Mouse (Mus musculus) adrenal gland, adult 10 weeks (tissue): ENCODE data around the gene Olfr102. TPM values are rescaled to one million over a fixed set of nuclear protein-coding genes. Genes with fewer than 3 reads are reported as not detected.

Experiments used
- polyA plus RNA-seq: library from polyadenylated mRNA; stranded (reverse); fragments of 350-450 nt; fragmentation: Illumina TruSeq; extraction: RNeasy Lipid Tissue Mini Kit (QIAGEN cat#74804); gene quantifications from one replicate; pipeline ENCODE4 v1.2.3, GENCODE M21; 2014; ENCODE audit warnings: low read depth, low replicate concordance

Gene Olfr102
- polyA plus RNA-seq = not detected

GRCm38 (mm10) chr17:37316954-37317353 is at the start of gene Olfr102:
Gene Olfr102, minus strand, starts transcription at chr17:37317054.

GRCm38 (mm10) chr17:37359282-37359681 is 42.4 kb upstream of the Olfr102 start, which contains the start of gene Olfr104-ps:
Gene Olfr104-ps, plus strand, starts transcription at chr17:37359582.

GRCm38 (mm10) chr17:37339598-37339997 is 22.7 kb upstream of the Olfr102 start, which contains the start of gene Olfr103:
Gene Olfr103, minus strand, starts transcription at chr17:37339698.

GRCm38 (mm10) chr17:37304213-37304612 is 12.6 kb downstream of the Olfr102 start, which contains the start of gene Olfr101:
Gene Olfr101, minus strand, starts transcription at chr17:37304313.

GRCm38 (mm10) chr17:37283360-37283759 is 33.5 kb downstream of the Olfr102 start, which contains the start of gene Olfr99:
Gene Olfr99, minus strand, starts transcription at chr17:37283460.

GRCm38 (mm10) chr17:37270058-37270701 is 46.7 kb downstream of the Olfr102 start, which contains the start of gene H2-M3:
Gene H2-M3, plus strand, starts transcription at chr17:37270220.

GRCm38 (mm10) chr17:37263626-37264025 is 53.2 kb downstream of the Olfr102 start, which contains the start of gene Olfr98:
Gene Olfr98, minus strand, starts transcription at chr17:37263749.

Other genes with a start within 250 kb of the Olfr102 start
- gene Olfr90, start 228.6 kb downstream of the Olfr102 start, polyA plus RNA-seq = not detected
- not detected for gene Olfr91, start 218.8 kb downstream of the Olfr102 start, polyA plus RNA-seq
- not detected for gene Olfr92, start 197.0 kb downstream of the Olfr102 start, polyA plus RNA-seq
- not detected for gene Olfr93, start 155.6 kb downstream of the Olfr102 start, polyA plus RNA-seq
- gene Ubd, start 123.2 kb downstream of the Olfr102 start, polyA plus RNA-seq = not detected
- not detected for gene Olfr94, start 116.1 kb downstream of the Olfr102 start, polyA plus RNA-seq
- not detected for gene Olfr95, start 103.9 kb downstream of the Olfr102 start, polyA plus RNA-seq
- not detected for gene Olfr96, start 96.9 kb downstream of the Olfr102 start, polyA plus RNA-seq
- not detected for gene Olfr97, start 79.7 kb downstream of the Olfr102 start, polyA plus RNA-seq
- gene Olfr98, start 53.3 kb downstream of the Olfr102 start, polyA plus RNA-seq = not detected
- gene H2-M3, start 46.8 kb downstream of the Olfr102 start, polyA plus RNA-seq = 0.58 TPM
- gene Olfr99, start 33.6 kb downstream of the Olfr102 start, polyA plus RNA-seq = not detected
- not detected for gene Olfr101, start 12.7 kb downstream of the Olfr102 start, polyA plus RNA-seq
- gene Olfr103, start 22.6 kb upstream of the Olfr102 start, polyA plus RNA-seq = not detected
- gene Olfr104-ps, start 42.5 kb upstream of the Olfr102 start, polyA plus RNA-seq = not detected
- not detected for gene Olfr105-ps, start 62.0 kb upstream of the Olfr102 start, polyA plus RNA-seq
- gene Olfr106-ps, start 73.3 kb upstream of the Olfr102 start, polyA plus RNA-seq = not detected
- gene Olfr107, start 82.2 kb upstream of the Olfr102 start, polyA plus RNA-seq = not detected
- gene Olfr108, start 128.4 kb upstream of the Olfr102 start, polyA plus RNA-seq = not detected
- gene Olfr109, start 141.9 kb upstream of the Olfr102 start, polyA plus RNA-seq = not detected
- gene H2-M2, start 166.5 kb upstream of the Olfr102 start, polyA plus RNA-seq = 0.52 TPM
- not detected for gene Olfr110, start 175.4 kb upstream of the Olfr102 start, polyA plus RNA-seq
- gene Olfr111, start 191.0 kb upstream of the Olfr102 start, polyA plus RNA-seq = not detected